Mouse (Mus musculus): ENCODE measurements around the gene Gatad2b. TPM values are rescaled to one million over a fixed set of nuclear protein-coding genes. Genes with fewer than 3 reads are reported as not detected.
A peak's percentile ranks its signal among the peaks of the same experiment; 100 is the strongest.
"Not testable (repeated sequence)": the region's sequence is repeated elsewhere in the genome, so short reads cannot be mapped to it uniquely, and the experiment has no call there.

Gene Gatad2b
- polyA plus RNA-seq (2015; fragmentation: Nextera tagmentation; extraction: Ambion mirVana): 8.1 and 8.2 TPM in 2 replicates

- Histone ChIP-seq H3K27me3 (ENCODE audit: control insufficient read depth, insufficient read depth, low read length) (no peaks in the 10 kb centered on the region), H3K36me3 (ENCODE audit: control insufficient read depth, insufficient read depth, low read length) (no peaks in the 10 kb centered on the region), H3K9me3 (replicated peaks; ENCODE audit: control insufficient read depth, low read length) (no peaks in the 10 kb centered on the region), H3K4me3 (replicated peaks; ENCODE audit: low read length) (peak within 1 kb of the TSS; percentile 89), H3K4me2 (ENCODE audit: low read depth, low read length) (peak within 1 kb of the TSS; percentile 76), H3K9ac (ENCODE audit: low read length) (peak within 1 kb of the TSS; percentile 98), H3K4me1 (ENCODE audit: control insufficient read depth, insufficient read depth, low read length) (peaks cover 11% of the 10 kb centered on the region), H3K27ac (ENCODE audit: low read length) (peak within 1 kb of the TSS; percentile 98)
- under 1% methylated on average over 47 of the region's 47 CpGs for WGBS
- peak; percentile 99 for ATAC-seq (ENCODE audit: insufficient read depth, low FRiP score)
Measured at GRCm38 (mm10) chr3:90292345-90293275, at the start of gene Gatad2b. TSS of gene Gatad2b (plus strand) at chr3:90293178.

GRCm38 (mm10) chr3:90245406-90245805, 47.6 kb upstream of the Gatad2b start:
- Histone ChIP-seq H3K36me3 (ENCODE audit: control insufficient read depth, insufficient read depth, low read length) (peaks cover 4% of the 10 kb centered on the region), H3K9ac (ENCODE audit: low read length) (no peak overlapping the region), H3K4me3 (replicated peaks; ENCODE audit: low read length) (no peak overlapping the region), H3K4me2 (ENCODE audit: low read depth, low read length) (no peak overlapping the region), H3K9me3 (replicated peaks; ENCODE audit: control insufficient read depth, low read length) (no peaks in the 10 kb centered on the region), H3K27me3 (ENCODE audit: control insufficient read depth, insufficient read depth, low read length) (no peaks in the 10 kb centered on the region), H3K4me1 (ENCODE audit: control insufficient read depth, insufficient read depth, low read length) (peaks cover 22% of the 10 kb centered on the region), H3K27ac (ENCODE audit: low read length) (peak overlapping the region; percentile 42)
- no peak for ATAC-seq (ENCODE audit: insufficient read depth, low FRiP score)
- 47% methylated on average over 2 of the region's 2 CpGs for whole genome bisulfite sequencing

GRCm38 (mm10) chr3:90247630-90247959, 45.4 kb upstream of the Gatad2b start:
- H3K36me3 ChIP-seq (ENCODE audit: control insufficient read depth, insufficient read depth, low read length): peaks cover 14% of the 10 kb centered on the region
- no peak; the same call in 1 of the 2 replicates for ATAC-seq (ENCODE audit: insufficient read depth, low FRiP score)
- no peaks in the 10 kb centered on the region for H3K9me3 ChIP-seq (replicated peaks; ENCODE audit: control insufficient read depth, low read length)
- peak overlapping the region; percentile 96 for H3K27ac ChIP-seq (ENCODE audit: low read length)
- no peaks in the 10 kb centered on the region for H3K27me3 ChIP-seq (ENCODE audit: control insufficient read depth, insufficient read depth, low read length)
- H3K4me3 ChIP-seq (replicated peaks; ENCODE audit: low read length): peak overlapping the region; percentile 89
- under 1% methylated on average over 3 of the region's 3 CpGs for WGBS
- H3K4me2 ChIP-seq (ENCODE audit: low read depth, low read length): peak overlapping the region; percentile 95
- peaks cover 20% of the 10 kb centered on the region for H3K4me1 ChIP-seq (ENCODE audit: control insufficient read depth, insufficient read depth, low read length)
- peak overlapping the region; percentile 96 for H3K9ac ChIP-seq (ENCODE audit: low read length)

GRCm38 (mm10) chr3:90247960-90248745, 44.8 kb upstream of the Gatad2b start, which contains the start of gene Slc39a1:
TSS of gene Slc39a1 (plus strand) at chr3:90248172.
- Histone ChIP-seq H3K4me1 (ENCODE audit: control insufficient read depth, insufficient read depth, low read length) (peaks cover 16% of the 10 kb centered on the region), H3K27ac (ENCODE audit: low read length) (peak within 1 kb of the TSS; percentile 96), H3K4me2 (ENCODE audit: low read depth, low read length) (peak within 1 kb of the TSS; percentile 95), H3K9me3 (replicated peaks; ENCODE audit: control insufficient read depth, low read length) (no peaks in the 10 kb centered on the region), H3K4me3 (replicated peaks; ENCODE audit: low read length) (peak within 1 kb of the TSS; percentile 89), H3K9ac (ENCODE audit: low read length) (peak within 1 kb of the TSS; percentile 96), H3K36me3 (ENCODE audit: control insufficient read depth, insufficient read depth, low read length) (peaks cover 14% of the 10 kb centered on the region), H3K27me3 (ENCODE audit: control insufficient read depth, insufficient read depth, low read length) (no peaks in the 10 kb centered on the region)
- WGBS: under 1% methylated on average over 44 of the region's 44 CpGs
- peak; percentile 94 for ATAC-seq (ENCODE audit: insufficient read depth, low FRiP score)

- H3K4me2 ChIP-seq (ENCODE audit: low read depth, low read length): peak overlapping the region; percentile 95
- peaks cover 14% of the 10 kb centered on the region for H3K36me3 ChIP-seq (ENCODE audit: control insufficient read depth, insufficient read depth, low read length)
- no peak for ATAC-seq (ENCODE audit: insufficient read depth, low FRiP score)
- H3K27ac ChIP-seq (ENCODE audit: low read length): peak overlapping the region; percentile 96
- 3% methylated on average over 10 of the region's 10 CpGs for WGBS
- peak overlapping the region; percentile 96 for H3K9ac ChIP-seq (ENCODE audit: low read length)
- peak overlapping the region; percentile 89 for H3K4me3 ChIP-seq (replicated peaks; ENCODE audit: low read length)
- no peaks in the 10 kb centered on the region for H3K9me3 ChIP-seq (replicated peaks; ENCODE audit: control insufficient read depth, low read length)
- peaks cover 16% of the 10 kb centered on the region for H3K4me1 ChIP-seq (ENCODE audit: control insufficient read depth, insufficient read depth, low read length)
- H3K27me3 ChIP-seq (ENCODE audit: control insufficient read depth, insufficient read depth, low read length): no peaks in the 10 kb centered on the region
Measured at GRCm38 (mm10) chr3:90248746-90249100, 44.3 kb upstream of the Gatad2b start.

GRCm38 (mm10) chr3:90250791-90251190, 42.2 kb upstream of the Gatad2b start:
- 84% methylated on average over 6 of the region's 6 CpGs for WGBS
- no peaks in the 10 kb centered on the region for H3K27me3 ChIP-seq (ENCODE audit: control insufficient read depth, insufficient read depth, low read length)
- no peak for ATAC-seq (ENCODE audit: insufficient read depth, low FRiP score)
- no peak overlapping the region for H3K4me2 ChIP-seq (ENCODE audit: low read depth, low read length)
- H3K4me1 ChIP-seq (ENCODE audit: control insufficient read depth, insufficient read depth, low read length): peaks cover 19% of the 10 kb centered on the region
- no peak overlapping the region for H3K9ac ChIP-seq (ENCODE audit: low read length)
- no peak overlapping the region for H3K27ac ChIP-seq (ENCODE audit: low read length)
- H3K9me3 ChIP-seq (replicated peaks; ENCODE audit: control insufficient read depth, low read length): no peaks in the 10 kb centered on the region
- peaks cover 14% of the 10 kb centered on the region for H3K36me3 ChIP-seq (ENCODE audit: control insufficient read depth, insufficient read depth, low read length)
- no peak overlapping the region for H3K4me3 ChIP-seq (replicated peaks; ENCODE audit: low read length)

GRCm38 (mm10) chr3:90251731-90252226, 41.2 kb upstream of the Gatad2b start:
- WGBS: 89% methylated on average over 9 of the region's 12 CpGs
- not testable (repeated sequence) for ATAC-seq (ENCODE audit: insufficient read depth, low FRiP score)

GRCm38 (mm10) chr3:90252659-90253058, 40.3 kb upstream of the Gatad2b start:
- not testable (repeated sequence) for H3K9me3 ChIP-seq (replicated peaks; ENCODE audit: control insufficient read depth, low read length); H3K4me3 ChIP-seq (replicated peaks; ENCODE audit: low read length); ATAC-seq (ENCODE audit: insufficient read depth, low FRiP score); H3K9ac ChIP-seq (ENCODE audit: low read length); H3K4me2 ChIP-seq (ENCODE audit: low read depth, low read length); H3K27ac ChIP-seq (ENCODE audit: low read length); H3K27me3 ChIP-seq (ENCODE audit: control insufficient read depth, insufficient read depth, low read length)
- 85% methylated on average over 2 of the region's 2 CpGs for WGBS
- H3K4me1 ChIP-seq (ENCODE audit: control insufficient read depth, insufficient read depth, low read length): peaks cover 14% of the 10 kb centered on the region
- H3K36me3 ChIP-seq (ENCODE audit: control insufficient read depth, insufficient read depth, low read length): peaks cover 14% of the 10 kb centered on the region

More at GRCm38 (mm10) chr3:90251731-90252226, 41.2 kb upstream of the Gatad2b start:
- peaks cover 14% of the 10 kb centered on the region for H3K4me1 ChIP-seq (ENCODE audit: control insufficient read depth, insufficient read depth, low read length)
- H3K4me2 ChIP-seq (ENCODE audit: low read depth, low read length); H3K4me3 ChIP-seq (replicated peaks; ENCODE audit: low read length); H3K9ac ChIP-seq (ENCODE audit: low read length); H3K27ac ChIP-seq (ENCODE audit: low read length); H3K27me3 ChIP-seq (ENCODE audit: control insufficient read depth, insufficient read depth, low read length); H3K9me3 ChIP-seq (replicated peaks; ENCODE audit: control insufficient read depth, low read length): not testable (repeated sequence)
- H3K36me3 ChIP-seq (ENCODE audit: control insufficient read depth, insufficient read depth, low read length): peaks cover 14% of the 10 kb centered on the region
